ENCODE assay signal across 16 mouse cellular contexts in genomic region chr1:122607309-122607708, GRCm38 (mm10).
"Had no signal": no experiment of that assay in that cellular context is flagged by ENCODE, and none has a peak within 500 bp of the region (broad histone marks: within the 10 kb centered on the region; RNA-seq: fewer than 3 reads in every experiment).

No protein-coding gene starts in this region.

- H3K9me3 ChIP-seq: midbrain, embryonic 13.5 days; midbrain, embryonic 15.5 days; neural tube, embryonic 12.5 days; stomach, embryonic 15.5 days had no signal

- H3K4me2 ChIP-seq: lung, embryonic 14.5 days; midbrain, embryonic 11.5 days; midbrain, embryonic 13.5 days; midbrain, embryonic 15.5 days; neural tube, embryonic 12.5 days; stomach, embryonic 15.5 days had no signal

- H3K36me3 ChIP-seq: midbrain, embryonic 13.5 days; midbrain, embryonic 15.5 days; neural tube, embryonic 12.5 days; stomach, embryonic 15.5 days had no signal

- H3K27ac ChIP-seq: macrophage; midbrain, embryonic 13.5 days; midbrain, embryonic 15.5 days; neural tube, embryonic 12.5 days; stomach, embryonic 15.5 days; stomach, postnatal 0 days had no signal

- DNase-seq: lung, adult 18-20 months; lung, embryonic 14.5 days; lung, postnatal 14 days; lung, postnatal 36 days; right cerebral cortex, postnatal 14 days; thymus, adult 2 months; thymus, postnatal 25 days; thymus, postnatal 4 days had no signal

- H3K4me3 ChIP-seq: megakaryocyte, embryonic 14.5 days; midbrain, embryonic 13.5 days; midbrain, embryonic 15.5 days; neural tube, embryonic 12.5 days; stomach, embryonic 15.5 days had no signal

- H3K27me3 ChIP-seq: megakaryocyte, embryonic 14.5 days; midbrain, embryonic 13.5 days; midbrain, embryonic 15.5 days; neural tube, embryonic 12.5 days; stomach, embryonic 15.5 days had no signal

- H3K4me1 ChIP-seq: megakaryocyte, embryonic 14.5 days; midbrain, embryonic 13.5 days; midbrain, embryonic 15.5 days; neural tube, embryonic 12.5 days; stomach, embryonic 15.5 days had no signal

- H3K9ac ChIP-seq: lung, embryonic 14.5 days; midbrain, embryonic 13.5 days; midbrain, embryonic 15.5 days; neural tube, embryonic 12.5 days; stomach, embryonic 15.5 days had no signal

- ATAC-seq: midbrain, embryonic 13.5 days; midbrain, embryonic 15.5 days had no signal
